Mouse (Mus musculus) neutrophil, adult 83 days (primary cell): ENCODE measurements around the gene Ppp1r18. TPM values are rescaled to one million over a fixed set of nuclear protein-coding genes. Genes with fewer than 3 reads are reported as not detected.

Experiments used
- total RNA-seq, 2 experiments: library from RNA; stranded (reverse); gene quantifications; one replicate each; pipeline ENCODE4 v1.2.4; 2023

Gene Ppp1r18
- 100 to 1,000 TPM; 261 to 289 TPM for total RNA-seq

DNA sequence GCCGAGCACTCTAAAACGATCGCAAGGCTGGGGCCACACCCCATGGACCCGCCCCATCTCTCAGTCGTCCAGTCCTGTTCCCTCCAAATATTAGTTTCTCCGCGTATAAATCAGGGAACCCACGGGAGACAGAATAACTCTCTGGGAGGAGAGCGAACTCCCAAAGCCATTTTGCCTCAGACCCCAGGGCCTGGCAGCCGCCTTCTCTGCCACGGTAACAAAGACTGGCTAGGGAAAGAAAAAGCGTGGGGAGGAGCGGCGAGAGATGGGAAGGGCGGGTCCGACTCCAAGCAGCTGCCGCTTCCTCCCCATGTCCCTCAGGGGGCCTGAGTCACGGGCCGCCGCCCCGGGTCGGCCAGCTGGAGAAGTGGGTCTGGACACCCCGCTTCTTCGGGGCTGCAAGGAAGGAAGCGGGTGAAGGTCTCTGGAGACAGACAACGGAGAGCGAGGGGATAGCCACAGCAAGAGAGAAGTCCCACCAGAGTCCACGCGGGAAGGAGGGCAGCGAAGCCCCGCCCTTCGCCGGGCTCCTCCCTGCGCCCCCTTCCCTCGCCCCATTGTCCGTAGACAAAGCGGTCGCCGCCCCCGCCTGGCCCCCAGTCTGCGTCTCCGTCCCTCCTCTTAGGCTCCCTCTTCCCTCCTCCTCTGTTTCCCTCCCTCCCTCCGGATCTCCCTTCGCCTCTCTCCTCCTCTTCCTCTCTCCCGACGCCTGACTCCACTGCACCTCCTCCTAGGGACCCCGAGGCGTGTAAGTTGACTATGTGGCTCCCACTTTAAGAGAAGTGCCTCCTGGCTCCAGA lies at the start of gene Ppp1r18:
Gene Ppp1r18, plus strand, starts transcription at position 113 of the 800 bp plus-strand sequence.

DNA sequence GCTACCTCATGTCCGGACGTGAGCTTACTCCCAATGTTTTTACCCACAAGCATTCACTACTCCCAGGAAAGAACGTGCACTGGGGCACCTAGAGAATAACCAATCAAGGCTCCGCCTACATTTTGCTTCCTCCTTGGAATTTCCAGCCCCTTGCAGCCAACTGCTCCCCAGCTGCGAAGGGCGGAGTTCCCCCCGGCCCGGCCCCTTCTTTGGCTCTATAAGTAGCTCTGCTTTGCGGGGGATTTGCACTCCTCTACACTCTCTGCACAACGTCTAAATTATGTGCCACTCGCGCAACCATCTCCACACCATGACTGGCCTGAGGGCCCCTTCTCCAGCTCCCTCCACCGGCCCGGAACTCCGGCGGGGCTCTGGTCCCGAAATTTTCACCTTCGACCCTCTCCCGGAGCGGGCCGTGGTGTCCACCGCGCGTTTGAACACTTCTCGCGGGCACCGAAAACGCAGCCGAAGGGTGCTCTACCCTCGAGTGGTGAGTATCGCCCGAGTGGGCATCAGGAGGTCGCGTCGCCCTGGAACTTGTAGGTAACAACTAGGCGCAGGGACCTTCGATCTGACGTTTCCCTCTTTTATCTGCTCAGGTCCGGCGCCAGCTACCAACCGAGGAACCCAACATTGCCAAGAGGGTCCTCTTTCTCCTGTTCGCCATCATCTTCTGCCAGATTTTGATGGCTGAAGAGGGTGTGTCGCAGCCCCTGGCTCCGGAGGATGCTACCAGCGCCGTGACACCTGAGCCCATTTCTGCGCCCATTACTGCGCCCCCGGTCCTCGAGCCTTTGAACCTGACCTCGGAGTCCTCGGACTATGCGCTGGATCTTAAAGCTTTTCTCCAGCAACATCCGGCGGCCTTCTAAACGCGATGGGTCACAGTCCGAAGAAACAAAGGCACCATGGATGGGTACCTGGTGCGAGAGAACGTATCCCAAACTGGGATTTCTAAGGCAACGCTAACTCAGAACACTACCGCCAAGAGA lies 43.7 kb upstream of the Ppp1r18 start, which contains the start of gene Ier3:
Gene Ier3, plus strand, starts transcription at position 246 of the 992 bp plus-strand sequence.

DNA sequence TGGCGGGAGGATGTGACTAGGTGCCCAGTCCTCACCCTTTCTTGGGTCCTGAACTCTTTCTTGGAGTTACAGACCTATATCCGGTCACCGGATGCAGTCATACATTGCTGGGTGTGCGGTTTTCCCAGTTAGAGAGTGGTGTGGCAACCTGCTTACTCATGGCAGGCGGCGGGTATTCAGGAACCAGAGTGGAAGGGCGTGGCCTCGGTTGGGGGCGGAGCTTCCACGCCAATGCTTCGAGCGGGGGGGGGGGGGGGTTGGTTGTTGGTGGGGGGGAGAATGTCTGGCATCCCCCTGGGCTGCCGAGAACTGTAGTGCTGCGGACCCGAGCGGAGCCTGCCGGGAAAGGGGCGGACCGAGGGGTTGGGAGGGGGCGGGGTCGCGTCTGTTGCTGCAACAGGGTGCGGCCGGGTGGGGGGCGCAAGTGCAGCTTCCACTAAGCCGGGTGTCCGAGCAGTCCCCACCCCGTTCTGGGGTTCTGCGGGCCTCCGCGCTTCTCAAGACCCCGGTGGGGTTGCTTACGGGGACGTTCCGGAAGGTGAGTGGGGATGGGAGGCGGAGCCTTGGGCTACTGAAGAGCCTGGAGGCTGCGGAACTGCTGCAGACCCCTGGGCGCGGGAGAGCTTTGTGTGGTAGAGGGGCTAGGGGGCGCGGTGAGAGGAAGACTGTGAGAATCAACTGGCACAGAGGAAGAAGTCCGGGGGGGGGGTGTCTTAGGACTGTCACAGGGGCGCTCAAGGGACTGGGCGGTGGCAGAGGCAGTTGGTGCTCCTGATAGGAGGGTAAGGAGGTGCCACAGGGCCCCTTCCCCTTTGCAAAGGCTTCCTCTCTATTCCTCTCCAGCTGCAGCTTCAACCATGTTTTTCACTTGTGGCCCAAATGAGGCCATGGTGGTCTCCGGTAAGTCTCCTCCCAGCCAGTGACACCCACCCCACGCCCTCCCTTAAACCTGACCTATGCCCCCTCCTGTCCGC lies 42.1 kb upstream of the Ppp1r18 start, which contains the start of gene Flot1:
Gene Flot1, plus strand, starts transcription at position 267 of the 974 bp plus-strand sequence.

DNA sequence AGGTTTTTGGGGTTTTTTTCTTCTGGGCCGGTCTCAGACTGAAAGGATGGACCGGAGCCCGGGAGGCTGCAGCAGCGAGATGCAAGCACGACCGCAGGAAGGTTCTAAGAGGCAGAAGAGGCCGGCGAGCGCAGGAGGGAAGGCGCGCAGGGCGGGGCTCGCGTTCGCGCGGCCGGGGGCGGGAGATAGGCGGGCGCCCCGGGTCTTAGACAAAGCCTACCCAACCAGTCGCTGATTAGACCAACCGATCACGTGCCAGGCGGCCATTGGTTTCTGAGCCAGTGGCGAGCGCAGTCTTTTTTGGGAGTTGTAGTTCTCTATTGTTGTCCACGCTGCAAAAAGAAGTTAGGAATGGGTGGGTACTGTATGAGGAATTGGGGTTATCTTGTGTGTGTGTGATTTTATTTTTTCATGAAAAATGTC lies 27.3 kb upstream of the Ppp1r18 start, which contains the start of gene Tubb5:
Gene Tubb5, minus strand, starts transcription at position 185 of the 423 bp plus-strand sequence.

DNA sequence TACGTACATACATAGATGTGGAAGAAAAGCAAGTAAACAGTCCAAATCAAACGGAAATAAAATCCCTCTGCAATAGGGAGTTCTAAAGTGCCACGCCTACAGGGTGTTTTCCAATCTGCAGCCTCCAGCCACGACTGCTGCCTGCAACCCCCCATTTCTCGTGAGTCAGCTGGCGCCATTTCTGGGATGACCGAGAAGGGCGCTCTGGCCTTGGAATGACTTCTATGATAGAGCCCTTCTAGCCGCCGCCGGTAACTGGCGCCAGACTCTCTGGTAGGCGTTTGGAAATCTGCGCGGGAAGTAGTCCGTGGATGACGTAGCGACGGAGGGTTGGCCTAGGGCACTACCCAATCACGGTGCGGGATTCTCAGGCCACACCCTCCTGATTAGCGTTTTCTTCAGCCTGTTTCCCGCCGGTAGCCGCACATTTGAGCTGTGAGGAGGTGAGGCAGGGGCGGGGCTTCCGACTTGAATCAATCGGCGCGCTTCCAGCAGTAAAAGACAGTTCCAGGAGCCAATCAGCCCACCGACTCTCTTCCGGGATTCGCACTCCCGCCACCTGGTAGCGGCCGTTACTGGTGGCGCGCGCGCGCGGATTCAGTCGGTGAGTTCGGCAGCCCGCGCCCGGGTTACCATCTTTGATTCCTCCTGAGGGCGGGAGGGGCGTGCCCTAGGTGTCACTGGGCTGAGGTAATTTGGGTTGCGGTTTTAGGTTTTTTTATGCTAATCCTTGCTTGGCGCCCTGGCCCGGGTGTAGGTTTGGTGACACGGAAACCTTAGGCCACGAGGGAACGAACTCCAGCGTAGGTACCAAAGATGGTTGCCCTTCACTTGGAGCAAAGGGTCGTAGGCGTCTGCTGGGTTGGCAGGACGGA lies 24.1 kb upstream of the Ppp1r18 start, which contains the start of gene Mdc1:
Gene Mdc1, plus strand, starts transcription at position 440 of the 875 bp plus-strand sequence.

DNA sequence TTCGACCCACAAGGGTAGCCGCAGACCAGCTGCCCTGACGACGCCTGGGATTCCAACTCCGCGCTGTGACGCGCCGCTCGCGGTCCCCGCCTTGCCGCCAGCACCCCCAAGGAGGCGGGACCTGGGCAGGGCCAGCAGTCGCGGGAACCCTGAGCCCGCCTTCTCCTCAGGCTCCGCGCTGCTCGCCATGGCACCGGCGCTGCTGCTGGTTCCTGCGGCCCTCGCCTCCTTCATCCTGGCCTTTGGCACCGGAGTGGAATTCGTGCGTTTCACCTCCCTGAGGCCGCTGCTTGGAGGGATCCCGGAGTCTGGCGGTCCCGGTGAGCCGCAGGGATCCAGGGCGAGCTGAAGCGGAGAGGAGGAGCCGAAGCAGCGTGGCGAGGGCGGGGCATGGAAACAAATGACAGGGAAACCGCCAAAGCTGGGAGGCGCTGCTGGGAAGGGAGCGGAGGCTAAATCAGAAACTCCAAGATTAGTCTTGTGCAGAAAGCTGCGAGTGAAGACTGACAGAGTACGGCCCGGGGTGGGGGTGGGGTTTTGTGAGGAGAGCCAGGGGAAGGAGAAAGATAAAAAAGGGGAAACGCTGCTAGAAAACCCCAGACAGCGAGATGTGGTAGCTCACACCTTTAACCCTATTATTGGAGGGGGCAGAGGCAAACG lies 4.1 kb upstream of the Ppp1r18 start, which contains the start of gene Nrm:
Gene Nrm, plus strand, starts transcription at position 121 of the 660 bp plus-strand sequence.

DNA sequence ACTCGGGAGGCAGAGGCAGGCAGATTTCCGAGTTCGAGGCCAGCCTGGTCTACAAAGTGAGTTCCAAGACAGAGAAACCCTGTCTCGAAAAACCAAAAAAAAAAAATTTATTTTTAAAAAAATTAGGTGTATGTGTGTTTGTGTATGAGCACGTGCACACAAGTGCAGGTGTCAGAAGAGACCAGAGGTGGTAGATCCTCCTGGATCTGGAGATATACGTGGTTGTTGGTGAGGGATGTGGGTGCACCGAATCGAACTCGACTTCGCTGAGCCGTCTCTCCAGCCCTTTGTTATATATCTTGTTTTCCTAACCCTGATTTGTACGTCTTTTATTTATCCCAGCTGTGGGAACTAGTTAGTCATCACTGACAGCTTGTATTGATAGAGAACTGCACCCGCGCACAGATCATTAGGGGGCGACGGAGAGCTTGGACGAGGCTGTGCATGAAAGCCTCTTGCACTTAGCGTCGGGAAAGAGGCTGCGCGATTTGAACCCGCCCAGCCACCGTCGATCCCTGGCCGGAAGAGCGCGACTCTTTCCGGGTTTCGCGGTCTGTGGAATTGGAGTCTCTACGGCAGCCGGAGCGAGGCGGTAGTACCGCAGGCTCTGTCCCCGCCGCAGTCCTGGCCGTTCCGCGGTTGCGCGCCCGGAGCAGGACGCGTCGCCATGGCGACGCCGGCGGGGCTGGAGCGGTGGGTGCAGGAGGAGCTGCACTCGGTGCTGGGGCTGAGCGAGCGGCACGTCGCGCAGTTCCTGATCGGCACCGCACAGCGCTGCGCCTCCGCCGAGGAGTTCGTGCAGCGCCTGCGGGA lies 14.1 kb downstream of the Ppp1r18 start, which contains the start of gene Dhx16:
Gene Dhx16, plus strand, starts transcription at position 575 of the 813 bp plus-strand sequence.

DNA sequence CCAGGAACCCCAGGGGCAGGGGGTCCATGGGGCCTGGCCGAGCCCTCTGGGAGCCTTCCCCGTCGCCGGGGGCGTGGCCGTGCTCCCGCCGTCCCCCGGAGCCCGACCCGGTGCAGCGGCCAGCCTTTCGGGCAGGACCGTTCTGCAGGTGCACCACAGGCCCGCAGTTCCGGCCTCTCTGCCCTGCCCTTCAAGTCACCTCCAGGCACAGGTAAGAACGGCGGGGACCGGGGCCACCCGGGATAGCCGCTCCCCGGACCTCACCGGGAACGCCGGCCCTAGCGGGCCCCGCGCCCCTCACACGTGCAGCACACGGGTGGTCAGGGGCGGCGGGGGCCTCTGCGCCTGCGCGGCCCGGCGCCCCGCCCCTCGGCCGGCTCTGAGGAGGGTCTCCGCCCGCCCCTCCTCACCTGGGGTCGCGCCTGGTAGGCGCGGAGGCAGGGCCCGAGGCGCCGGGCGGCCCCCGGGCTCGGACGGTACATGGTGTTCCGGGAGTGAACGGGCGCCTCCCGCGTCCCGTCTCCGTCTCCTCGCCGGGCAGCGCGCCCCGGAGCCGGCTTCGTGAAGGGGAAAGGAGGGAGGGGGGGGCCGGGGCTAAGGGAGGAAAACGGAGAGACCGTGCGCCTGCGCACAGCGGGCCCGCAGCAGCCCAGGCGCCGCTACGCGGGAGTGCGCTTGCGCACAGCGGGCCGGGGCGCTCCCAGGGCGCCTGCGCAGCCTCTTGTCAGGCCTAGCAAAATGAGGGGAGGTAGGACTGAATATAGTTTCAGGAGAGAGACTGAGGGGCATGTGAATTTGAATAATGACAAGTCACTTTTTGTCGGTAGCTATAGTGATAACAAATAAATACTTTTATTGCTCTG lies 31.6 kb downstream of the Ppp1r18 start, which contains the start of gene 2310061I04Rik:
Gene 2310061I04Rik, minus strand, starts transcription at position 651 of the 863 bp plus-strand sequence.

DNA sequence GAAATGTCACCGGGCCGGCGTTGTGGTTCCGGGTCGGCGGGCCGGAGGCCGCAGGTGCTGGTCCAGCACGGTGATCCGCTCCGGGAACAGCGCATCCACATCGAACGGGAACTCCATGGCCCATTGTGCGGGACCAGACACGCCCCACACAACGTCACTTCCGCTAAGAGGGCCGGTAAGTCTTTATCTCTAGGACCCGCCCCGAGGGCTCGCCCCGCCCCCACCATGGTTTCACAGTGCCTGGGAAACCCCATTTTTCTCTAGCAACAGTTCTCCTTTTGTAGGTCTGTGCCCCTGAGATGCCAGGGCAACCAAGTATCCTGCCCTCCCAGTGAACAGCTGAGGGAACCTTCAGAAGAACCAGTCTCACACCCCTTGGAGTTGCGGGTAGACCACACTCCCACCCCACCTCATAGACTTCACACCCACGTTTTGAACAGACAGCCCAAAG lies 44.6 kb downstream of the Ppp1r18 start, which contains the start of gene Atat1:
Gene Atat1, minus strand, starts transcription at position 157 of the 451 bp plus-strand sequence.

DNA sequence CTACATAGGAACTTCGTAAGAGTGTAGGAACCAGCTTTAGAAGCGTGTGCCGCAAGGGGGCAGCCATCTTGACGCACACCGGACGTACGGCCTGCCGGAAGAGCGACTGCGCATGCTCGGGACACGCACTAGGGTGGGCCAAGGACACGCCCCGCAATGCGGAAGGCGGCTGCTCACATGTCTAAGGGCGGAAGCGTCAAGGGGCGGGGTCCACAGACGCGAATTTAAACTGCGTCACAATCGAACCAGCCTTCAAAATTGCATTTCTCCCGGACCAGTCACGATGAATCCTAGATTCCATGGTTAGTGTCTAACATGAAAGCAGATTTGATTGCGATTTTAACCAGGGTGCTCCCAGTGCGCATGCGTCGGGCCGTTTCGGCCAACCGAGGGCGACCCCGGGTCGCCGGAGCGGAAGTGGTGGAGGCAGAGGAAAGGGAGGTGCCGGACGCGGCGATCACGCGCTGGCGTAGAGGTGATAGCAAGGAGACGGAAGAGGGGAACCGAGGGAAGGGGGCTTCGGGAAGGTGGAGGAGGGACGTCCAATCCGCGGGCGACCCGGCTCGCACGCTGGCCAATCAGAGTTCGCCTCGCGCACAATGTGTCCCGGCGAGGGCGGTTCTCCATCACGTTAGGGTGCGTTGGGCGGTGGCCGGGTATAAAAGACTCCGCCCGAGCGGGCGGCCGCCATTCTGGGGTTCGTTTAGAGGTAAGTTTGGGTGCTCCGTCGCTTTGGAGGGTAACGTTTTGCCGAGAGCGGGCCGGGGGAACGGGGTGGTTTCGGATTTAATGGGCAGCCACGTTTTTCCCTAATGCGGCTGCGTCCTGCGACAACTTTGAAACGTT lies 51.1 kb downstream of the Ppp1r18 start, which contains the start of the genes Mrps18b and Ppp1r10:
Gene Mrps18b, minus strand, starts transcription at position 93 of the 846 bp plus-strand sequence.
Gene Ppp1r10, plus strand, starts transcription at position 138 of the 846 bp plus-strand sequence.

Other genes with a start within 250 kb of the Ppp1r18 start
- gene Gm9573, start 239.0 kb upstream of the Ppp1r18 start, total RNA-seq = not detected
- gene Mucl3, start 221.9 kb upstream of the Ppp1r18 start, total RNA-seq = not detected
- gene Vars2, start 198.0 kb upstream of the Ppp1r18 start, total RNA-seq = 10 to 100 TPM; 11.3 to 12.6 TPM
- 10 to 100 TPM; 13.9 to 14.0 TPM for gene Gtf2h4, start 191.9 kb upstream of the Ppp1r18 start, total RNA-seq
- under 1 TPM; 0.18 to 0.51 TPM for gene Ddr1, start 161.0 kb upstream of the Ppp1r18 start, total RNA-seq
- gene Ier3, start 43.9 kb upstream of the Ppp1r18 start, total RNA-seq = 100 to 1,000 TPM; 101 to 116 TPM
- gene Flot1, start 42.4 kb upstream of the Ppp1r18 start, total RNA-seq = 100 to 1,000 TPM; 163 to 179 TPM
- 100 to 1,000 TPM; 489 to 531 TPM for gene Tubb5, start 27.3 kb upstream of the Ppp1r18 start, total RNA-seq
- gene Mdc1, start 24.1 kb upstream of the Ppp1r18 start, total RNA-seq = 10 to 100 TPM; 37.2 to 40.1 TPM
- gene Nrm, start 4.3 kb upstream of the Ppp1r18 start, total RNA-seq = 10 to 100 TPM; 41.2 to 45.3 TPM
- gene Dhx16, start 14.2 kb downstream of the Ppp1r18 start, total RNA-seq = 10 to 100 TPM; 66.1 to 74.8 TPM
- 10 to 100 TPM; 12.3 to 12.7 TPM for gene 2310061I04Rik, start 31.8 kb downstream of the Ppp1r18 start, total RNA-seq
- gene Atat1, start 44.5 kb downstream of the Ppp1r18 start, total RNA-seq = 10 to 100 TPM; 13.7 to 14.9 TPM
- gene Mrps18b, start 50.8 kb downstream of the Ppp1r18 start, total RNA-seq = 10 to 100 TPM; 16.8 to 20.6 TPM
- gene Ppp1r10, start 50.8 kb downstream of the Ppp1r18 start, total RNA-seq = 100 to 1,000 TPM; 215 to 217 TPM
- 10 to 100 TPM; 62.8 to 64.8 TPM for gene Abcf1, start 104.2 kb downstream of the Ppp1r18 start, total RNA-seq
- gene Gnl1, start 114.3 kb downstream of the Ppp1r18 start, total RNA-seq = 10 to 100 TPM; 38.0 to 39.9 TPM
- gene Prr3, start 114.6 kb downstream of the Ppp1r18 start, total RNA-seq = 10 to 100 TPM; 20.8 to 21.4 TPM
- gene H2-T24, start 155.0 kb downstream of the Ppp1r18 start, total RNA-seq = 10 to 100 TPM; 34.1 to 43.9 TPM
- 100 to 1,000 TPM; 152 to 158 TPM for gene H2-T23, start 167.3 kb downstream of the Ppp1r18 start, total RNA-seq
- gene H2-T22, start 177.2 kb downstream of the Ppp1r18 start, total RNA-seq = 10 to 100 TPM; 26.7 to 31.3 TPM
- gene Gm6034, start 177.4 kb downstream of the Ppp1r18 start, total RNA-seq = under 1 TPM in 1 of 2 experiments, not detected in 1; 0.35 TPM
- 10 to 100 TPM; 28.3 to 31.6 TPM for gene Gm11127, start 192.8 kb downstream of the Ppp1r18 start, total RNA-seq